Mouse (Mus musculus): ENCODE results near the gene Krtcap2.
A peak's percentile ranks its signal among the peaks of the same experiment; 100 is the strongest.

Gene Krtcap2

GRCm38 (mm10) chr3:89279153-89279890 is 33.6 kb downstream of the Krtcap2 start:
- peak; percentile 71 for ATAC-seq (ENCODE audit: insufficient number of reproducible peaks, low FRiP score, low TSS enrichment)

GRCm38 (mm10) chr3:89280050-89280605 is 34.4 kb downstream of the Krtcap2 start:
- ATAC-seq (ENCODE audit: insufficient number of reproducible peaks, low FRiP score, low TSS enrichment), result 0 out of 2 replicates have a peak, but pooled peaks have one; percentile 0

DNA sequence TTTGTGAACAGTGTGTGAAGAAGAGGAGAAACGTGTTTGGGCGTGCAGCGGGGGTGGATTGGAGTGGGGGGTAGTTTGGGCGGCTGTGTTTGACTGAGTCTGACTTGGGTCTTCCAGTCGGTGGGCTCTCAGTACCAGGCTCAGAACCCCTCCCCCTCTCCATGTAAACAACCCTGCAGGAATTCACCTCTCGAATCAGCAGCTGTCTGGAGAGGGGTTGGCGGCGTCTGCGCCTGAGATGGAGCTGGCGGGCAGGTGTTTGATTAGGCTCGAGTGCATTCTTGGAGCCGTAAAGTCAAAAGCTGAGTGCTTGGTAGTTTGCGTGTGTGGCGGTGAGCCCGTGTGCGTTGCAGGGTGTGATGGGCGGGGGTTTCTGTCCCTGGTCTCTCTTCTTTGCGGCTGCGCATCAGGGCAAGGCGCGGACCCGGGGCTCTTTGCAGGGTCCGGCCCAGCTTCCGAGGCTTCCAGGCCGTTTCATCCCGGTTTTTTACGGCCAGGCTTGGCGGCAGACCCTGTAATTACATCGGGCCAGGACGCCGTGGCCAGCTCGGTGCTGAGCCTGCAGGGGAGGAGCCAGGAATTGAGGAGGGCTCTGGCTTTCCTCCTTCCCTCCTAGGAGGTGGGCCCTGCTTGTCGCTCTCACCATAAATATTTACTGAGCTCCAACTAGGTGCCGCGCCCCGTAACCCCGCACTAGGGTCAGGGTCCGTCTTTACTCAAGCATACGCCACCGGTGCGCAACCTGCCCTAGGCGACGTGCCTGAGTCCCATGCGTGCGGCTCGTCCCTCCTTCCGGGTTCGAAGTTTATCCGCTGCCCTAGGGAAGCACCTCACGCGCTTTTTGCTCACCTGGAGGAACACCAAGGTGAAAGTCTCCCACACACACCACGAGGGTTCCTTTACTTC is 35.1 kb downstream of the Krtcap2 start, which contains the start of gene Efna1:
TSS of gene Efna1 (minus strand) at position 537 of the 906 bp plus-strand sequence.
- no peak for ATAC-seq (ENCODE audit: insufficient number of reproducible peaks, low FRiP score, low TSS enrichment)

DNA sequence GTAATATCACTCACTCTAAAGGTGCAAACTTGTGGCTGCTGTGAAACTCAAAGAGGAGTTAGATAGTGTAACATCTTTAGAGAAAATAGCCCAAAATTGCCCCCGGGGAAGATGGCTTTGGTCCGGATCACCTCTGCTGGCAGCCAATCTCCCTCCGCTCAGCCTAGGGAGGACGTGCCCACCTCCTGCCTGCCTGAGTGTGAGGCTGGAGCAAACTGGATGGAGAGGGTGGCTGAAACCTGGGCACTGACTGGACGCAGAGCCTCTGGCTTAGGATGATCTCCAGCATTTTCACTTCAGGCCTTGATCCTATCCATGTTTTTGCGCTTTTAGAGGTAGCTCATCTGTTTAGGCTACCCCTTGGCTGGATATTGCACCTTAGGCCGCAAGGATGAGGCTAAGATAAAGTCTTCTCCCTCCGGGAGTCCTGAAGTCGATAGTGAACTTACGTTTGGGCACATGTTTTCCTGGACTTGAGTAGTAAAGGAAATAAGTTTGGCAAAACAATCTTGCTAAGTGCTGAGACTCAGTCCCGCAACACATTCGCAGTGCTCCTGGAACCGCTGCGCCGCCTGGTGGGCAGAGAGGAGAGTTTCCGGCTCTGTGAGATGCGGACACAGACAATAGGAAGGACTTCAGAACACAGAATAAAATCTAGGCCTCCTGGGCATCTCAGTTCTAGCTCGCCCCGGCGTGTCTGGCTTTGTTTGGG is 36.0 kb downstream of the Krtcap2 start:
- no peak for ATAC-seq (ENCODE audit: insufficient number of reproducible peaks, low FRiP score, low TSS enrichment)

- no peak for ATAC-seq (ENCODE audit: insufficient number of reproducible peaks, low FRiP score, low TSS enrichment)
These were observed 36.5 kb downstream of the Krtcap2 start for GRCm38 (mm10) chr3:89282291-89282643.

DNA sequence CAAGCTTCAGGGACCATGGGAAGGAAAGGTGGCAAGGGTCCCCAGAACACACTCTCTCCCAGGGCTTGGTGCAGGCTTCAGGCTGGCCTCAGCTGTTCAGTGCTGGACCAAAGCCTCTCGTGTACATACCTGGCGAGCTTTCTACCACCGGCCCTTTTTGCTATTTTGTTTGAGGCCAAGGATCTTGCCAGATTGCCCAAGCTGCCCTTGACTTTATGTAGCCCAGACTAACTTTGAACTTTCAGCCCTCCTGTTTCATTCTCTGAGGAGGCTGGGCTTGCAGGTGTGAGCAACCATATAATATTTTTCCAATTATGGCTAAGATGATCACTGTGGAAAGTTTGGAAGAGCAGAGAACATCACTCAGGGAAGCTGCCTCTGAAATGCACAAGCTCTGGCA is 38.5 kb downstream of the Krtcap2 start:
- no peak for ATAC-seq (ENCODE audit: insufficient number of reproducible peaks, low FRiP score, low TSS enrichment)

GRCm38 (mm10) chr3:89285526-89285925 is 39.8 kb downstream of the Krtcap2 start:
- no peak for ATAC-seq (ENCODE audit: insufficient number of reproducible peaks, low FRiP score, low TSS enrichment)

DNA sequence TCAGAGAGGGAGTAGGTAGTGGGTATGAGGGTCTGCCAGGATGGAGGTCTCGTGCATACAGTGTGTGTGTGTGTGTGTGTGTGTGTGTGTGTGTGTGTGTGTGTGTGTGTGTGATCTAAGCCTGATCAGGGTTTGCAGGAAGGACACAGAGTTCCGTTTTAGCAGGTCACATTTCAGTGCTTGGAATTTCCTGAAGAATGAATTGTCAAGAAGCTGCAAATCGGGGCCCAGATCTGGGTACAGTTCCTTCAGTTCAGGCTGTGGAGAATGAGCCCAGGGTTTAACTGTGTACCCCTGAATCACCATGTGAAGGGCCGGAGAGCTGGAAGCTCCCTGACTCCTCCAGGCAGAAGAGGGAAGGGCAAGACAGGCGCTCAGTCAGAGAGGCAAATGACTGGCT is 41.5 kb downstream of the Krtcap2 start:
- ATAC-seq (ENCODE audit: insufficient number of reproducible peaks, low FRiP score, low TSS enrichment), result no peak

GRCm38 (mm10) chr3:89288503-89288928 is 42.8 kb downstream of the Krtcap2 start:
- no peak for ATAC-seq (ENCODE audit: insufficient number of reproducible peaks, low FRiP score, low TSS enrichment)

- ATAC-seq (ENCODE audit: insufficient number of reproducible peaks, low FRiP score, low TSS enrichment), result no peak
These were observed 46.1 kb downstream of the Krtcap2 start for GRCm38 (mm10) chr3:89291874-89292273.

- no peak for ATAC-seq (ENCODE audit: insufficient number of reproducible peaks, low FRiP score, low TSS enrichment)
These were observed 46.5 kb downstream of the Krtcap2 start for GRCm38 (mm10) chr3:89292303-89292702.

GRCm38 (mm10) chr3:89293247-89293918 is 47.6 kb downstream of the Krtcap2 start:
- no peak for ATAC-seq (ENCODE audit: insufficient number of reproducible peaks, low FRiP score, low TSS enrichment)

- no peak for ATAC-seq (ENCODE audit: insufficient number of reproducible peaks, low FRiP score, low TSS enrichment)
These were observed 48.4 kb downstream of the Krtcap2 start for GRCm38 (mm10) chr3:89294195-89294594.

- no peak for ATAC-seq (ENCODE audit: insufficient number of reproducible peaks, low FRiP score, low TSS enrichment)
These were observed 50.0 kb downstream of the Krtcap2 start for GRCm38 (mm10) chr3:89295685-89296230.

DNA sequence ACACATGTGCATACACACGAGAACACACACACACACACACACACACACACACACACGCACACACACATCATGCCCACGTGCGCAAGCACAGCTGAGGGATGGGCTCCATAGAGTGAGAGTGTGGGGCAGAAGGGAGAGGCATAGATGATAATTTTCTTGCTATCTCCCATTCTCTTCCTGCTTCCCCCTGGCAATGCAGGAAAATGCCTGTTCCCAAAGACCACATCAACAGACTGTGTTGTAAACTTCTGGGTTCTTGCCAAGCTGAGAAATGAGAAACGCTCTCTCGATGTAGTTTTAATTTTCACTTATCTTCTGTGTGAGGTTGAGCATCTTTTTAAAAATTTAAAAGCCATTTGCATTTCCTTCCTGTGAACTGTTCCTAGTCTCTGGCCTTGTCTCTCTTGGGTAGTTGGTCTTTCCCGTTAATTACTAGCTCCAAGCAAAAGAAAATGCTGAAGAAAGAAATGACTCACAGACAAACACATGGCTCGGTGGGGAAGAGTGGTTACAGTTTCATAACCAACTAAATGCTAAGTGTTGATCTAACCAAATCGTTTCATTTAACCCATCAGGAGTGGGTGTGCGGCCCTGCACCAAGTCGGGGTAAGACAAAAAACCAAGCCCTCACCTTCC is 51.1 kb downstream of the Krtcap2 start:
- no peak for ATAC-seq (ENCODE audit: insufficient number of reproducible peaks, low FRiP score, low TSS enrichment)

DNA sequence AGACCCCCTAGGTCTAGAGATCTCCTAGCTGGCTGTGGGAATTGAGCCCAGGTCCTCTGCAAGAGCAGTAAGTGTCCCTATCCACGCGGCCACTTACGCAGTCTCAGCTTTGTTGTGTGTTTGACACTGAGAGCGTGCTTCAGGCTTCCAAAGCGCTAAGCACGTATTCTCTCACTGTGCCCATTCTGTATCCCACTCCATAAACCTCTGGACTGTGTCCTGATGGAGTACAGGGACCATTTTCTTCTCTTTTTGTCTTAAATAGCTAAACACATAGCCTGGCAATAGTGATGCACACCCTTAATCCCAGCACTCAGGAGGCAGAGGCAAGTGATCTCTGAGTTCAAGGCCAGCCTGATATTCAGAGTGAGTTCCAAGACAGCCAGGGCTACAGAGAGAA is 53.1 kb downstream of the Krtcap2 start:
- ATAC-seq (ENCODE audit: insufficient number of reproducible peaks, low FRiP score, low TSS enrichment), result no peak

GRCm38 (mm10) chr3:89299499-89299898 is 53.7 kb downstream of the Krtcap2 start:
- no peak for ATAC-seq (ENCODE audit: insufficient number of reproducible peaks, low FRiP score, low TSS enrichment)
